Mouse (Mus musculus): ENCODE results near the gene Hpse2. TPM values are rescaled to one million over a fixed set of nuclear protein-coding genes. Genes with fewer than 3 reads are reported as not detected.

Gene Hpse2
- polyA plus RNA-seq, 1 experiment from 2014 or later = 1.7 TPM

DNA sequence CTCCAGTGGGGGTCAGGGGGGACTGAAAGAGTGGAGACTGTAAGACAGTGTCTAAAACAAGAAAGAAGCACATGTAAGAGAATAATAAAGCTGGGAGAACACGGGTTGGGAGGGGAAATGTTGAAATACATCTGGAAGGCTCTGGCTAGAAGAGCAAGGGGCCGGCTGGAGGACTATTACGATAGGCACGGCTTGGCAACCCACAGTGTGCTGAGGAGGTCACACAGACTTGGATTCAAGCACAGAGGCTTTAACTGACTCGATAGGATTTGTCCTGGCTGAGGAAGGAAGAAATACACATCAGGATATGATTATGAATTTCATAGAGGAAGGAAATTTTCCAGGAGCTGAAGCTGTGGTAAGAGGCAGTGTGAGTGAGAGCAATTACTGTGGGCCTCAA lies 414.4 kb downstream of the Hpse2 start:
- Histone ChIP-seq H3K9ac (ENCODE audit: low read length) (no peak overlapping the region), H3K4me3 (ENCODE audit: low read depth, low read length) (no peak overlapping the region), H3K36me3 (ENCODE audit: control insufficient read depth, insufficient read depth, low read length) (no peaks in the 10 kb centered on the region), H3K9me3 (ENCODE audit: control insufficient read depth, low read length) (no peaks in the 10 kb centered on the region), H3K4me1 (replicated peaks; ENCODE audit: control insufficient read depth, insufficient read depth, low read length) (no peaks in the 10 kb centered on the region), H3K27me3 (ENCODE audit: control insufficient read depth, insufficient read depth, low read length) (no peaks in the 10 kb centered on the region), H3K4me2 (ENCODE audit: low read depth, low read length, severe bottlenecking) (no peak overlapping the region), H3K27ac (ENCODE audit: low read depth, low read length) (no peak overlapping the region)
- DNase-seq (ENCODE audit: low spot score) = no peak
- no peak for ATAC-seq (replicated peaks; ENCODE audit: low FRiP score)
- WGBS = 79% methylated on average over 5 of the region's 5 CpGs

GRCm38 (mm10) chr19:42965171-42965570 lies 423.0 kb downstream of the Hpse2 start:
- no peak for ATAC-seq (replicated peaks; ENCODE audit: low FRiP score)
- Histone ChIP-seq H3K36me3 (ENCODE audit: control insufficient read depth, insufficient read depth, low read length) (no peaks in the 10 kb centered on the region), H3K9me3 (ENCODE audit: control insufficient read depth, low read length) (no peaks in the 10 kb centered on the region), H3K27me3 (ENCODE audit: control insufficient read depth, insufficient read depth, low read length) (no peaks in the 10 kb centered on the region), H3K4me1 (replicated peaks; ENCODE audit: control insufficient read depth, insufficient read depth, low read length) (no peaks in the 10 kb centered on the region), H3K27ac (ENCODE audit: low read depth, low read length) (no peak overlapping the region), H3K4me2 (ENCODE audit: low read depth, low read length, severe bottlenecking) (no peak overlapping the region), H3K9ac (ENCODE audit: low read length) (no peak overlapping the region), H3K4me3 (ENCODE audit: low read depth, low read length) (no peak overlapping the region)
- WGBS = 93% methylated on average over 1 of the region's 1 CpGs
- DNase-seq (ENCODE audit: low spot score) = no peak

GRCm38 (mm10) chr19:42948114-42948636 lies 440.0 kb downstream of the Hpse2 start:
- H3K4me3 ChIP-seq (ENCODE audit: low read depth, low read length) = no peak overlapping the region
- H3K27me3 ChIP-seq (ENCODE audit: control insufficient read depth, insufficient read depth, low read length) = no peaks in the 10 kb centered on the region
- no peak overlapping the region for H3K27ac ChIP-seq (ENCODE audit: low read depth, low read length)
- ATAC-seq (replicated peaks; ENCODE audit: low FRiP score) (no peak), DNase-seq (ENCODE audit: low spot score) (no peak)
- H3K9ac ChIP-seq (ENCODE audit: low read length) = no peak overlapping the region
- 59% methylated on average over 3 of the region's 3 CpGs for WGBS
- H3K36me3 ChIP-seq (ENCODE audit: control insufficient read depth, insufficient read depth, low read length) = no peaks in the 10 kb centered on the region
- H3K4me1 ChIP-seq (replicated peaks; ENCODE audit: control insufficient read depth, insufficient read depth, low read length) = no peaks in the 10 kb centered on the region
- H3K9me3 ChIP-seq (ENCODE audit: control insufficient read depth, low read length) = peaks cover 2% of the 10 kb centered on the region
- H3K4me2 ChIP-seq (ENCODE audit: low read depth, low read length, severe bottlenecking) = no peak overlapping the region

GRCm38 (mm10) chr19:42937544-42937943 lies 450.6 kb downstream of the Hpse2 start:
- Histone ChIP-seq H3K27ac (ENCODE audit: low read depth, low read length) (no peak overlapping the region; the same call in 1 of the 2 replicates), H3K36me3 (ENCODE audit: control insufficient read depth, insufficient read depth, low read length) (no peaks in the 10 kb centered on the region), H3K9ac (ENCODE audit: low read length) (no peak overlapping the region), H3K27me3 (ENCODE audit: control insufficient read depth, insufficient read depth, low read length) (no peaks in the 10 kb centered on the region; the same call in 1 of the 2 replicates), H3K4me2 (ENCODE audit: low read depth, low read length, severe bottlenecking) (no peak overlapping the region), H3K4me1 (replicated peaks; ENCODE audit: control insufficient read depth, insufficient read depth, low read length) (no peaks in the 10 kb centered on the region), H3K9me3 (ENCODE audit: control insufficient read depth, low read length) (no peaks in the 10 kb centered on the region), H3K4me3 (ENCODE audit: low read depth, low read length) (no peak overlapping the region)
- DNase-seq (ENCODE audit: low spot score) (no peak), ATAC-seq (replicated peaks; ENCODE audit: low FRiP score) (no peak)
- 52% methylated on average over 1 of the region's 1 CpGs for WGBS

DNA sequence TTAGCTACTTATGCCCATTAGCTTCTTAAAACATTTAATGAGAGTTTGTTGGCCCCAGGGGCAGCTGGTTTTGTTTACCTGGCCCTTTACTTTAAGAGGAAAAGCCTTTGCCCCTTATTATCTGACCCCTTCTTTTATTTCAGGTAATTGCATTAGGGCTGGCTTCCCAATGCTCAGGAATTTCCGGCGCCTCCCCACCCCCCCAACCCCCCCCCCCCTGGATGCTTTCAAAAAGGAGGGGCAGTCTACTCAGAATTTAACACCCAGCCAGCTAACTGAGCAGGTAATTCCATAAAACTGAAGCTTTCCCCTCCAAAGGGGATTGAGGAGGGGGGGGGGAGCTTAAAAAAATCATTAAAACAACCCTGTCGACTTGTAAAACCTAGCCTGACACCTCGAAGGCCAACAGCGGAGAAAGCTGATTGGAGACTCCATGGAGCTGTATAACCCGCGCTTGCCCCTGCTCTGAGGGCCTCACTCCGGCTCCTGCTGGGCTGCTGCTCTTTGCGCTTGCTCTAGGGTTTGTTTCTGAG lies 451.4 kb downstream of the Hpse2 start:
- Histone ChIP-seq H3K9me3 (ENCODE audit: control insufficient read depth, low read length) (no peaks in the 10 kb centered on the region), H3K36me3 (ENCODE audit: control insufficient read depth, insufficient read depth, low read length) (no peaks in the 10 kb centered on the region), H3K9ac (ENCODE audit: low read length) (no peak overlapping the region), H3K27ac (ENCODE audit: low read depth, low read length) (no peak overlapping the region), H3K4me1 (replicated peaks; ENCODE audit: control insufficient read depth, insufficient read depth, low read length) (no peaks in the 10 kb centered on the region), H3K4me2 (ENCODE audit: low read depth, low read length, severe bottlenecking) (no peak overlapping the region), H3K4me3 (ENCODE audit: low read depth, low read length) (no peak overlapping the region), H3K27me3 (ENCODE audit: control insufficient read depth, insufficient read depth, low read length) (no peaks in the 10 kb centered on the region; the same call in 1 of the 2 replicates)
- DNase-seq (ENCODE audit: low spot score) = peak; percentile 60
- no peak for ATAC-seq (replicated peaks; ENCODE audit: low FRiP score)
- 3% methylated on average over 9 of the region's 9 CpGs for WGBS

- no peak overlapping the region for H3K4me2 ChIP-seq (ENCODE audit: low read depth, low read length, severe bottlenecking)
- H3K9me3 ChIP-seq (ENCODE audit: control insufficient read depth, low read length) = no peaks in the 10 kb centered on the region
- 71% methylated on average over 3 of the region's 3 CpGs for WGBS
- no peak overlapping the region for H3K4me3 ChIP-seq (ENCODE audit: low read depth, low read length)
- H3K36me3 ChIP-seq (ENCODE audit: control insufficient read depth, insufficient read depth, low read length) = no peaks in the 10 kb centered on the region
- no peak for ATAC-seq (replicated peaks; ENCODE audit: low FRiP score)
- DNase-seq (ENCODE audit: low spot score) = no peak
- H3K27me3 ChIP-seq (ENCODE audit: control insufficient read depth, insufficient read depth, low read length) = no peaks in the 10 kb centered on the region; the same call in 1 of the 2 replicates
- H3K4me1 ChIP-seq (replicated peaks; ENCODE audit: control insufficient read depth, insufficient read depth, low read length) = no peaks in the 10 kb centered on the region
- H3K27ac ChIP-seq (ENCODE audit: low read depth, low read length) = no peak overlapping the region
- H3K9ac ChIP-seq (ENCODE audit: low read length) = no peak overlapping the region
These were observed 458.5 kb downstream of the Hpse2 start for GRCm38 (mm10) chr19:42929702-42930101.

GRCm38 (mm10) chr19:42928271-42928670 lies 459.9 kb downstream of the Hpse2 start:
- Histone ChIP-seq H3K9ac (ENCODE audit: low read length) (no peak overlapping the region), H3K27me3 (ENCODE audit: control insufficient read depth, insufficient read depth, low read length) (no peaks in the 10 kb centered on the region), H3K27ac (ENCODE audit: low read depth, low read length) (no peak overlapping the region), H3K9me3 (ENCODE audit: control insufficient read depth, low read length) (no peaks in the 10 kb centered on the region), H3K36me3 (ENCODE audit: control insufficient read depth, insufficient read depth, low read length) (no peaks in the 10 kb centered on the region), H3K4me3 (ENCODE audit: low read depth, low read length) (no peak overlapping the region), H3K4me1 (replicated peaks; ENCODE audit: control insufficient read depth, insufficient read depth, low read length) (no peaks in the 10 kb centered on the region), H3K4me2 (ENCODE audit: low read depth, low read length, severe bottlenecking) (no peak overlapping the region)
- DNase-seq (ENCODE audit: low spot score) (no peak), ATAC-seq (replicated peaks; ENCODE audit: low FRiP score) (no peak)
- 88% methylated on average over 2 of the region's 2 CpGs for WGBS

- 90% methylated on average over 3 of the region's 3 CpGs for WGBS
- Histone ChIP-seq H3K36me3 (ENCODE audit: control insufficient read depth, insufficient read depth, low read length) (no peaks in the 10 kb centered on the region), H3K9ac (ENCODE audit: low read length) (no peak overlapping the region), H3K27ac (ENCODE audit: low read depth, low read length) (no peak overlapping the region), H3K4me2 (ENCODE audit: low read depth, low read length, severe bottlenecking) (no peak overlapping the region), H3K9me3 (ENCODE audit: control insufficient read depth, low read length) (no peaks in the 10 kb centered on the region), H3K4me1 (replicated peaks; ENCODE audit: control insufficient read depth, insufficient read depth, low read length) (no peaks in the 10 kb centered on the region), H3K4me3 (ENCODE audit: low read depth, low read length) (no peak overlapping the region), H3K27me3 (ENCODE audit: control insufficient read depth, insufficient read depth, low read length) (no peaks in the 10 kb centered on the region)
- DNase-seq (ENCODE audit: low spot score) (no peak), ATAC-seq (replicated peaks; ENCODE audit: low FRiP score) (no peak)
These were observed 465.5 kb downstream of the Hpse2 start for GRCm38 (mm10) chr19:42922610-42923009.

GRCm38 (mm10) chr19:42913703-42914102 lies 474.5 kb downstream of the Hpse2 start:
- Histone ChIP-seq H3K36me3 (ENCODE audit: control insufficient read depth, insufficient read depth, low read length) (no peaks in the 10 kb centered on the region), H3K4me2 (ENCODE audit: low read depth, low read length, severe bottlenecking) (no peak overlapping the region), H3K4me3 (ENCODE audit: low read depth, low read length) (no peak overlapping the region), H3K4me1 (replicated peaks; ENCODE audit: control insufficient read depth, insufficient read depth, low read length) (no peaks in the 10 kb centered on the region), H3K9me3 (ENCODE audit: control insufficient read depth, low read length) (no peaks in the 10 kb centered on the region), H3K9ac (ENCODE audit: low read length) (no peak overlapping the region), H3K27ac (ENCODE audit: low read depth, low read length) (no peak overlapping the region), H3K27me3 (ENCODE audit: control insufficient read depth, insufficient read depth, low read length) (no peaks in the 10 kb centered on the region)
- 91% methylated on average over 5 of the region's 5 CpGs for WGBS
- ATAC-seq (replicated peaks; ENCODE audit: low FRiP score) (no peak), DNase-seq (ENCODE audit: low spot score) (no peak)

All from forebrain, embryonic 11.5 days (tissue).